Mouse (Mus musculus): ENCODE results near the gene Scn10a.
A peak's percentile ranks its signal among the peaks of the same experiment; 100 is the strongest.

The Scn10a gene

GRCm38 (mm10) chr9:119634216-119634843, 84.8 kb downstream of the Scn10a start:
- no peak for DNase-seq (ENCODE audit: low spot score in 2 of 2)

GRCm38 (mm10) chr9:119633475-119633874, 85.6 kb downstream of the Scn10a start:
- DNase-seq (ENCODE audit: low spot score in 2 of 2): no peak

DNA sequence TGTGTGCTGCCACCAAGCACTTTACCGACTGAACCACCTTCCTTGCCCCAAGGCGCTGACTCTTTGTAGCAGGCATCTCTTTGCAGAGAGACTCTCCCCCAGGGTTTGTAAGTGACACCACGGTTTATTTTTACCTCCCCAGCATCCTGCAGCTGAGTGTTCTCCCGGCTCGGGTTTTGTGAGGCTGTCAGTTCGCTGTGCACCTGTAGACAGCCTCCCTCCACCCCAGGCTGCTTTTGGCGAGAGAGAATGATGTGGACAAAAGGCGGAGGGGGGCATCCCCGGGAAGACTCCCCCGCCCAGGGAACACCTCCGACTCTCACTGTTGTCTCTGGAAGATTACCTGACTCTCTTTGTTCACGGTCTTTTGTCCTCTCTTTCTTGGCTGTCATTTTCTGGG, 86.3 kb downstream of the Scn10a start:
- peak in 1 of 2 experiments; percentile 4 for DNase-seq (ENCODE audit: low spot score in 2 of 2)

DNA sequence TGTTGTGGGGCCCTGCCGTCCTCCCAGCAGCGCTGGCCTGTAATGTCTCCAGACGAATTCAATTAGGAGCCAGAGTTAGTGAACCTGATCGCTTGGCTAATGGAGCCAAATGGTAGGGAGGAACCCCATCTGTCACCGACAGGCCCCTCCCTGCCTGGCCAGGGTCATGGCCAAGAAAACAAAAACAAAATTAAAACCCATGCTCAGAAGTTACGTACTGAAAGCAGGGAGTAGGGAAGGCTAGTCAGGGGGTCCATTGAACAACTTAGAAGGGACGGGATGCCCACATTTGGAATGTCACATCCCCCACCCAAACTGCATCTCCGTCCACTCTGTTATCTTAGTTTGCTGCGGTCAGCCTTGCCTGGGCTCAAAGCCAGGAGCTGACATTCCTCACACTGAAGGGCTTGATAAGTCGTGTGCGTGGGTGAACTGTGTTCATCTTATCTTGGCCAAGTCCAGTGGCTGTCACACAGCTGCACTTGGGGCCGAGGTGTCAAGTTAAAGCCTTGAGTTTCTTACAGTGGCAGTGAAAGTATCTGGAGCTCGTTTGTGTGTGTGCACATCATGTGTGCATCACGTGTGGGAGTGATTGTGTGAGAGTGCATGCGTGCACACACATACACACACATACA, 87.1 kb downstream of the Scn10a start:
- no peak for DNase-seq (ENCODE audit: low spot score in 2 of 2)

DNA sequence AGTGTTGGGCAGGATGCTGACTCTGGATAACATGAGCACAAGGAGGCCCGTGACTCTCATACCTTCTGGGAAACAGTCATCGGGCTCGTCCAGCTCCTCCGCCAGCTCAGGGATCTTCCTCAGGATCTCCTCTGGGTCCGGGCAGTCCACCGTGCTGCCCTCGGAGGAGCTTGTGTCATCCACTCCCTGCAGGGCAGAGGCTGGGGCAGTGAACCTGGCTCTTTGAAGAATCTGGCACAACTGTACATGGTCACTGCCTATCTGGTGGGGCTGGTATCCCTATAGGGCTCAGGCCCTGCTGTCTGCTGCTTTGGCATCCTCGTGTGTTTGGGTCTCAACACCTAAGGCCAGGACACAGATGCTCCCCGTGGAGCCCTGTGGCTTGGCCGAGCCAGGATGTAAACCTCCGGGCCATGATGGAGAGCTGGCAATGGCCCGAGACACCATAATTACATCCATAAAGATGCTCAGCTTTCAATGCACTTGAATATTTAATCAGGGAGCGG, 87.7 kb downstream of the Scn10a start:
- DNase-seq (ENCODE audit: low spot score in 2 of 2): no peak

- DNase-seq (ENCODE audit: low spot score in 2 of 2): no peak
Measured at GRCm38 (mm10) chr9:119628690-119629268, 90.3 kb downstream of the Scn10a start.

DNA sequence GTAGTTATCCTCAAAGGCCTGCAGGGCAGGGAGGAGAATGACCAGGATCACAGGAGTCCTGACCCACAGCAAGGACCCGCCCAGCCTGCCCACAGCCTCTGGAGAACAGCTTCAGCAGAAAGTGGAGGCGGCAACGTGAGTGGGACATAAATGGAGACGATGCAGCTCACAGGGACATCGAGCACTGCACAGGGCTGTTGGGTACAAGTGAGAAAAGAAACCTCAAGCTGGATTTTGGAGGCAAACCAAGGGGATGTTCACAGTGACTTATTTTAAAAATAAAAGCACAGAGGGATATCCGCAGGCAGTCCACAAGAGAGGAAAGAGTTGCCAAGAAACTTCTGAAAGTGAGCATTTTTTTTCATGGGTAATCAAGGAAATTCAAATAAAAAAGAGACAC, 91.9 kb downstream of the Scn10a start:
- DNase-seq (ENCODE audit: low spot score in 2 of 2): peak in 1 of 2 experiments; percentile 11

GRCm38 (mm10) chr9:119624151-119624550, 95.0 kb downstream of the Scn10a start:
- DNase-seq (ENCODE audit: low spot score in 2 of 2): no peak

- DNase-seq (ENCODE audit: low spot score in 2 of 2): peak in 1 of 2 experiments; percentile 7
Measured at GRCm38 (mm10) chr9:119614798-119615197, 104.3 kb downstream of the Scn10a start.

DNA sequence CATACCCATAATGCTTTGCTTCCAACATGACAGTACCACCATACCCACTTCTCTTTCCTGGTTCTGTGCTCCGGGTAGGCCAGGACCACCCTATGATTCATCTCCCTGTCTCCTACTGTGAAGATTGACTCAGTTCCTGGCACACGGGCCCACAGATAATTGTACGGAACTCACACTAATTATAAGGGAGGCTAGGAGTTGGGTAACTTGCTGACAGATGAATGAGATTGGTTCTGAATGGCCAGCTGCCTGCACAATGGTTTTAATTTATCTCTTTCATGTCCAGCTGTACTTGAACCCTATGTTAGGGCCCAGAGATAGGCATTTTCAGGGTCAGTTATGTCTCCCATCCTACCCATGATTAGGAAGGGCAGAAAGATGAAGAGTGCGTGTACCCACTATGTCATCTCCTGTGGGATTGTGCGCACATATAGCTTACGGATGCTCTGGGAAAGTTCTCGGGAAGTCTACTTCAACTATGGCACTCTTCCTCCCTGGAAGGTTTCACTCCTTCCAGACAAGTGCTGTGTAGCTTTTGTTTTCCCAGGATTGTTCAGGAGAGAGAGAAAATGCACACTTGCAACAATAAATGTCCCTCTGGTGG, 108.5 kb downstream of the Scn10a start:
- no peak for DNase-seq (ENCODE audit: low spot score in 2 of 2)

- DNase-seq (ENCODE audit: low spot score in 2 of 2): no peak
Measured at GRCm38 (mm10) chr9:119606906-119607305, 112.2 kb downstream of the Scn10a start.

DNA sequence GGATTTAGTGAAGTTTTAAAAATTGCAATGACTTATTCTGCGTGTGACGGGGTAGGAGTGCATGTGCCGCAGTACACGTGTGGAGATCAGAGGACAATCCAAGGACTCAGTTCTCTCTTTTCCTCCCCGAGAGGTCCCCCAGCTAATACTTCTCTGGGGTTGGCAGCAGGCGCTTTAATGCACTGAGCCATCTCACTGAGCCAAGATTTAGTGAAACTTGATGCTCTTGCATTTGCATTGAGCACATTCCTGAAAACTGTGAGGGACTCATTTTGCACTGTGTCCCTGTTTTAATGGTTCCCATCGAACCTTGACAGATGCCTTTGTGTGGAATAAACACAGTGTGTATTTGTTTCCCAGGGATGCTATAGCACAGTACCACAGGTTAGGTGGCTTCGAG, 114.5 kb downstream of the Scn10a start:
- DNase-seq (ENCODE audit: low spot score in 2 of 2): no peak

DNA sequence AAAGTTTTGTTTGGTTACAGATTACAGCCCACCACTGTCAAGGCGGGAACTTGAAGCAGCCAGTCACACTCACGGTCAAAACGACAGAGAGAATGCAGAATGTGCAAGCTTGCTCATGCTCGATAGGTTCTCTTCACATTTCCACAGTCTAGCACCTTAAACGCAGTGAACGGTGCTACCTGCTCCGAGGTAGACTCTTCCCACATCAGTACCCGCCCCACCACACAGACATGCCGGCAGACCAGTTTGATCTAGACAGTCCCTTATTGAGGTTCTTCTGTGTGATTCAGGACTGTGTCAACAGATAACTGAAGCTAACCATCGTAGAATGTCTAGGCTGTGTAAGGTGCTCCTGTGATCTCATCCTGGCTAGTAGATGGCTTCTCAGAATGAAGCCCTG, 120.6 kb downstream of the Scn10a start:
- no peak for DNase-seq (ENCODE audit: low spot score in 2 of 2)

- DNase-seq (ENCODE audit: low spot score in 2 of 2): no peak
Measured at GRCm38 (mm10) chr9:119597332-119597731, 121.8 kb downstream of the Scn10a start.

DNA sequence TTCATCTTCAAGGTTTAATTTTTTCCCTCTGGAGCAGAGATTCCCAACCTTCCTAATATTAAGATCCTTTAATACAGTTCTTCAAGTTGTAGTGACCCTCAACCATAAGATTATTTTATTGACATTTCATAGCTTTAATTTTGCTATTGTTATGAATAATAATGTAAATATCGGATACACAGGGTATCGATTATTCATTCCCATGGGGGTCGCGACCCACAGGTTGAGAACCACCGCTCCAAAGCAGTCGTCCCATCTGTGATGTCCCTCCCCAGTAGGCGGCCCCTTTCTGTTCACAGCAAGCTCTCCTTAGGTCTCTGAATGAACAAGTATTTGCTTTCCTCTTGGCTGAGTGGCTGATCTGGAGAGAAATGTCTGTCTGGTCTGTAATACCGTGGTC, 129.5 kb downstream of the Scn10a start:
- DNase-seq (ENCODE audit: low spot score in 2 of 2): no peak

DNA sequence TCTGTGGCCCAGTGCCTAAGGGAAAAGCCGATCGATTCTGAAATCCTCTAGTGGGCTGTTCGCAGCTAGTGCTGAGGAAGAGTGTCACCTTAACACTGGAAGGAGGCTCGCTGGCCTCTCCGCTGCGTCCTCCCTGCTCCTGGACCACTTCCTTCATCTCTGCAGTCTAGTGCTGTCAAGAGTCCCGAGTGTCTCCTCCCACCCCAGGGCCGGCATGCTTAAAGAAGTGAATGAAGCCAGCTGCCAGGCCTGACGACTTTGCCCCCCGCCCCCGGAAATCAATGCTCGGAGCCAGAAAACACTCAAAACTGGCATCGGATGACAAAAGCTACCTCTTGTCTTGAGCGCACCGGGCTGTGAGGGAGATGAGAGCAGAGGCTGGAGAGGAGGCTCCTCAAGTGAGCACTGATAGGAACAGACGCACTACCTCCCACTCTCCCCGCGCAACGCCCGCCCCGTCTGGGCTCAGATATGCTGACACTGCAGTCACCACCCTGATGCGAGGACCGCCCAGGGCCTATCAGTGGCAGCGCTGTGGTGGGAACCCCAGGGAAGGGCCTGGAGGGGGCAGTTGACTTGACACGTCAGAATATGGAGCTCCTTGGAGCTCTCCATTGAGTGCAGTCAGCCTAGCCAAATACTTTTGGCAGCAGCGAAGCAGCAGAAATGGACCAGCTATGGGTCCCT, 130.2 kb downstream of the Scn10a start:
- DNase-seq (ENCODE audit: low spot score in 2 of 2): no peak

DNA sequence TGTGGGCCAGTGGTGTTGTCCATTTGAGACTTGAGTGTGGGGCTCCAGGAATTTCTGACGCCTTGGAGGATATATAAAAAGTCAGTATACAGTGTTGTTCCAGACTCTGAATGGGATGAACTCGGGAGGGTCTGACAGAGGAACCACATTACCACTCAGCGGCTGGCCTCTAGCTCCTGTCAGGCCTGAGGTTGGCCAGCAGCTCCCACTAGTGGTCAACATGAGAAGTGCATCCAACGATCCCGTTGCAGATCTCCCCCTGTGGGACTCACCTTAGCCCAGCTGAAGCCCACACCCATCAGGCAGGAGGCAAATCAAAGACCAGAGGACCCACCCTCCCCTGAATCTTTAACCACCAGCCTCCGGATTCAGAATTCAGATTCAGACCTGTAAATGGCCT, 138.5 kb downstream of the Scn10a start:
- peak in 1 of 2 experiments; percentile 75 for DNase-seq (ENCODE audit: low spot score in 2 of 2)

DNA sequence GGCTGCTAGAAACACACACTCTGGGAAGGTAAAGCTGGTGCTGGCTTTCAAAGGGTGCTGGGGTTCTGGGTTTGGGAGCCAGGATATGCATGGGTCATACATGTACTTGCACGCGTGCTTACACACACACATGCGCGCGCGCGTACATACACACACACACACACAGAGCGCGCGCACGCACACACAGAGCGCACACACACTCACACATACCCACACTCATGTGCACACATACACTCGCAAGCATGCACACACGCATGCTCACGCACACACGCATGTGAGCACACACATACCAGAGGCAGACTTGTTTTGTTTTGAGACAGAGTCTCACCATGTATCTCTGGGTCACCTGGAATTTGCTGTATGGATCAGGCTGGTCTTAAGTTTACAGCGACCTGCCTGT, 138.9 kb downstream of the Scn10a start:
- DNase-seq (ENCODE audit: low spot score in 2 of 2): no peak

- DNase-seq (ENCODE audit: low spot score in 2 of 2): no peak
Measured at GRCm38 (mm10) chr9:119578636-119579438, 140.3 kb downstream of the Scn10a start, which contains the start of gene Scn5a. Scn5a (minus strand) TSS chr9:119579016.

DNA sequence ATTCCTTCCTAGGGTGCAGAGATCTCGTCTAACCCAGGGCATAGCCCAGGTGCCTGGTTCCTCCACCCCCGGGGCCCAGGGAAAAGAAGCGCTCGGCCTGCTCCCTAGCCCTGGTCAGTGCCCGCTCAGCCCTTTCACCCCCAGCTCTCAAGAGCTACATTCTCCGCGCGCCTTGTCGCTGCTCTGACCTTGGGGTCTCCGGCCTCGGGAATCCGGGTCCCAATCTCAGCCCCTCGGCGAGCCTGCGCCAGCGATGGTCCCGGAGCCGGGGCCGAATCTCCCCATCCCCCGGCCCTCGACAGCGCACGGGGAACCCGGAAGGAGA, 140.8 kb downstream of the Scn10a start:
- no peak for DNase-seq (ENCODE audit: low spot score in 2 of 2)

- DNase-seq (ENCODE audit: low spot score in 2 of 2): peak in 1 of 2 experiments; percentile 43
Measured at GRCm38 (mm10) chr9:119576977-119577376, 142.1 kb downstream of the Scn10a start.

All from left cerebral cortex, adult 9 months (tissue).